Mouse (Mus musculus) heart, postnatal 10 days (tissue): ENCODE results near the gene Ankle2. TPM values are rescaled to one million over a fixed set of nuclear protein-coding genes. Genes with fewer than 3 reads are reported as not detected.

Experiments
- DNase-seq, 2 experiments: peaks; one replicate each; pipeline ENCODE4 v3.0.0; 2021
- intact Hi-C: fragments of 180-260 bp; cut with DNase I; formaldehyde crosslinking; loops from one replicate; pipeline ENCODE4 v1.15.1; 2025
- total RNA-seq, 2 experiments: library from RNA; stranded (reverse); gene quantifications; 2 replicates each; pipeline ENCODE4 v1.2.3; 2021

Ankle2 gene
- total RNA-seq, 2 experiments from 2014 or later, result 28.6 to 34.9 TPM

- intact Hi-C loops, result no loop called here
- no peak for DNase-seq
Measured at GRCm38 (mm10) chr5:110276910-110277309, 46.1 kb downstream of the Ankle2 start.

- intact Hi-C loops, result no loop called here
- no peak for DNase-seq
Measured at GRCm38 (mm10) chr5:110281984-110282383, 51.2 kb downstream of the Ankle2 start.

- peak; percentile 44 to 76 for DNase-seq
- intact Hi-C loops, result no loop called here
Measured at GRCm38 (mm10) chr5:110284536-110284935, 53.7 kb downstream of the Ankle2 start.

- DNase-seq, result peak; percentile 10 to 16
- intact Hi-C loops, result no loop called here
Measured at GRCm38 (mm10) chr5:110285156-110285555, 54.4 kb downstream of the Ankle2 start.

- intact Hi-C loops, result no loop called here
Measured at GRCm38 (mm10) chr5:110285770-110286445, 55.1 kb downstream of the Ankle2 start, which contains the start of the genes Pxmp2 and Pole. Gene Pxmp2, minus strand, starts transcription at chr5:110286186. Gene Pole, plus strand, starts transcription at chr5:110286306.

GRCm38 (mm10) chr5:110286446-110287083, 55.8 kb downstream of the Ankle2 start:
- DNase-seq, result no peak
- intact Hi-C loops, result no loop called here

More at GRCm38 (mm10) chr5:110285770-110286445, 55.1 kb downstream of the Ankle2 start, which contains the start of the genes Pxmp2 and Pole:
- peak; percentile 94 to 96 for DNase-seq

GRCm38 (mm10) chr5:110287084-110287475, 56.3 kb downstream of the Ankle2 start:
- no peak for DNase-seq
- intact Hi-C loops, result no loop called here

- no peak for DNase-seq
- intact Hi-C loops, result no loop called here
Measured at GRCm38 (mm10) chr5:110291649-110292048, 60.8 kb downstream of the Ankle2 start.

GRCm38 (mm10) chr5:110296637-110297036, 65.8 kb downstream of the Ankle2 start:
- no peak for DNase-seq
- intact Hi-C loops, result no loop called here

- intact Hi-C loops, result no loop called here
- no peak for DNase-seq
Measured at GRCm38 (mm10) chr5:110300591-110300990, 69.8 kb downstream of the Ankle2 start.

Other genes starting within 250 kb of the Ankle2 start
- gene Zfp932, start 234.5 kb upstream of the Ankle2 start, total RNA-seq, result 10 to 100 TPM in 1 of 2 experiments, 1 to 10 TPM in 1; 7.9 to 10.0 TPM
- 1 to 10 TPM; 1.2 to 5.3 TPM for gene Gm17655, start 158.5 kb upstream of the Ankle2 start, total RNA-seq
- under 1 TPM in 1 of 2 experiments, not detected in 1; 0.07 TPM for gene Gm35315, start 136.6 kb upstream of the Ankle2 start, total RNA-seq
- gene Plcxd1, start 131.0 kb upstream of the Ankle2 start, total RNA-seq, result not detected
- gene Gtpbp6, start 122.8 kb upstream of the Ankle2 start, total RNA-seq, result 10 to 100 TPM; 29.8 to 30.1 TPM
- gene Zfp605, start 120.9 kb upstream of the Ankle2 start, total RNA-seq, result 1 to 10 TPM; 3.4 to 3.7 TPM
- gene Chfr, start 95.2 kb upstream of the Ankle2 start, total RNA-seq, result 10 to 100 TPM; 21.6 to 22.1 TPM
- 10 to 100 TPM; 35.3 to 39.5 TPM for gene Golga3, start 54.3 kb upstream of the Ankle2 start, total RNA-seq
- 10 to 100 TPM; 35.5 to 39.0 TPM for gene Pgam5, start 38.9 kb downstream of the Ankle2 start, total RNA-seq
- gene Pxmp2, start 55.2 kb downstream of the Ankle2 start, total RNA-seq, result 10 to 100 TPM; 25.6 to 28.5 TPM
- 1 to 10 TPM; 7.4 to 9.1 TPM for gene Pole, start 55.3 kb downstream of the Ankle2 start, total RNA-seq
- not detected for gene P2rx2, start 112.2 kb downstream of the Ankle2 start, total RNA-seq
- gene Lrcol1, start 113.7 kb downstream of the Ankle2 start, total RNA-seq, result not detected
- 10 to 100 TPM; 51.1 to 55.1 TPM for gene Fbrsl1, start 217.5 kb downstream of the Ankle2 start, total RNA-seq